Mouse (Mus musculus) kidney, adult 2 months (tissue): Measurements from ENCODE around the gene Nid1. TPM values are rescaled to one million over a fixed set of nuclear protein-coding genes. Genes with fewer than 3 reads are reported as not detected.
"Not testable (repeated sequence)": the region's sequence is repeated elsewhere in the genome, so short reads cannot be mapped to it uniquely, and the experiment has no call there.

Experiments
- DNase-seq: peaks from one replicate; pipeline ENCODE4 v3.0.0; 2021
- H3K27ac ChIP-seq: fragments of 200-500 bp; 2 replicates; pipeline ENCODE4 v1.5.1; 2012; ENCODE audit warnings: low read depth, low read length, control low read depth, inconsistent platforms; ENCODE audit not compliant: insufficient read depth
- H3K27me3 ChIP-seq: fragments of 200-500 bp; replicated peaks from 2 replicates; pipeline ENCODE4 v1.6.1; 2012; ENCODE audit warnings: mild to moderate bottlenecking, moderate library complexity, low read length, inconsistent platforms; ENCODE audit not compliant: control insufficient read depth, insufficient read depth
- H3K36me3 ChIP-seq: fragments of 200-500 bp; 2 replicates; pipeline ENCODE4 v1.6.1; 2012; ENCODE audit warnings: mild to moderate bottlenecking, moderate library complexity, low read length, inconsistent platforms; ENCODE audit not compliant: control insufficient read depth, insufficient read depth
- H3K4me1 ChIP-seq: fragments of 200-500 bp; 2 replicates; pipeline ENCODE4 v1.6.1; 2011; ENCODE audit warnings: low read length; ENCODE audit not compliant: control insufficient read depth, insufficient read depth
- H3K4me3 ChIP-seq: fragments of 200-500 bp; 2 replicates; pipeline ENCODE4 v1.5.1; 2011; ENCODE audit warnings: mild to moderate bottlenecking, low read depth, low read length, control low read depth; ENCODE audit not compliant: insufficient read depth
- CTCF ChIP-seq: fragments of 200-500 bp; conservative IDR thresholded peaks from 2 replicates; pipeline ENCODE4 v1.5.1; 2011; ENCODE audit warnings: low read depth, mild to moderate bottlenecking, control low read depth, low read length, moderate library complexity, mixed read lengths; ENCODE audit not compliant: insufficient read depth, insufficient read length
- POLR2A ChIP-seq: fragments of 200-500 bp; IDR thresholded peaks from one replicate; pipeline ENCODE4 v1.6.1; 2011; ENCODE audit warnings: low read depth, low read length, control low read depth
- WGBS: fragments of 180-500 bp; shearing (Covaris S2); methylation state at CpG from one replicate; pipeline ENCODE4 v1.1.7; 2018; 5-methylcytosine and 5-hydroxymethylcytosine counted together
- polyA plus RNA-seq: library from polyadenylated mRNA; depleted of rRNA; stranded (reverse); fragments of >200 nt; gene quantifications from 2 replicates; pipeline ENCODE4 v1.2.3, GENCODE M21; 2012

Gene Nid1
- polyA plus RNA-seq, 1 experiment = 64.6 TPM

DNA sequence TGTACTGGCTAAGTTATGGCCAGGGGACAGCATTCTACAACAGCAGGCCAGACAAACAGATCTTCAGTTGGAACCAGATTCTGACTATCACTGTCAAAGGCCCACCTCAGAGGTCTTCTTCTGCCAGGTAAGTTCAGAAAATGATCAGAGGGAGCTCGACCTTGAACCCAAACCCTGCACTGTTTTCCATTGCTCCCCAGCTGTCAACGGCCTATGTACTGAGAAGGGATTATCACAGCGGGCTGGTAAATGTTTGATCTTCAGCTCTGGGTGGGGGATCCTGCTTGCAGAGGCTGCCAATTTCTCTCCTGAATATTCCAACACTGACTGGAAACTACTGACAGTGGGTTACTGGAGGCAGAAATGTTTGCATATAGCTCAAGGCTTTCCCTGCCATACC lies 23.1 kb upstream of the Nid1 start:
- H3K36me3 ChIP-seq = no peaks in the 10 kb centered on the region
- H3K4me1 ChIP-seq = no peaks in the 10 kb centered on the region; the same call in 1 of the 2 replicates
- DNase-seq = peak; percentile 90
- H3K27me3 ChIP-seq = no peaks in the 10 kb centered on the region
- 47% methylated on average over 3 of the region's 3 CpGs for WGBS
- TF ChIP-seq CTCF (no peak), POLR2A (no peak)
- H3K27ac ChIP-seq = peak overlapping the region; percentile 59; the same call in 1 of the 2 replicates
- no peak overlapping the region for H3K4me3 ChIP-seq

GRCm38 (mm10) chr13:13415120-13416006 lies 22.0 kb upstream of the Nid1 start:
- H3K27me3 ChIP-seq, H3K4me3 ChIP-seq, H3K36me3 ChIP-seq, H3K27ac ChIP-seq, H3K4me1 ChIP-seq: not testable (repeated sequence)
- peak; percentile 35 for TF ChIP-seq CTCF
- peak; percentile 75 for DNase-seq
- WGBS = 30% methylated on average over 23 of the region's 23 CpGs

DNA sequence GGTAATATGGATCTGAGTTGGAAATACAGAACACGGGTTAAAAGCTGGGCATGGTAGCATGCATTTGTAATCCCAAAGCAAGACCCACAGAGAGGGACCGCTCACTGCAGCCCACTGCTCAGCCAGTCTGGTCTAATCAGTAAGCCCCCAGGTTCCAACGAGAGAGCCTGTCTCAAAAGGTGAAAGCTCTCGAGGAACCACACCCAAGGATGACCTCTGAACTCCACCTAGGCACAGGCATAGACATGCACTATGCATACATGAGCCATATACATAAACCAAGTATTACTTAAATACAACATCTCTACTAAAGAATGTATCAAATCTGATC lies 21.4 kb upstream of the Nid1 start:
- not testable (repeated sequence) for H3K4me1 ChIP-seq, H3K27ac ChIP-seq, H3K36me3 ChIP-seq, DNase-seq, H3K4me3 ChIP-seq, H3K27me3 ChIP-seq
- 70% methylated on average over 4 of the region's 4 CpGs for WGBS

DNA sequence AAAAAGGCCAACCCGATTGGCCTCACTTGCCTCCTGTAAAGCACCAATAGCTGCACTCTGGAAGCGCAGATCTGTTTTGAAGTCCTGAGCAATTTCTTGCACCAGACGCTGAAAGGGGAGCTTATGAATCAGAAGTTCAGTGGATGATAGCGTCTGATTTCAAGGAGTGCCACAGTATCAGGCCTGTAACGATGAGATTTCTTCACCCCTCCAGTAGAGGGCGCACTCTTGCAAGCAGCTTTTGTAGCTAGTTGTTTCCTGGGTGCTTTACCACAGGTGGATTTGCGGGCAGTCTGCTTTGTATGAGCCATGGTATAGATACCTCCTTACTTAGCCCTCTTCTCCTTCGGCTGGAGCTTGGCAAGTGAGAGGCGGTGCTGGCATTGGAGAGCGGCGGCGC lies 18.5 kb upstream of the Nid1 start:
- H3K4me1 ChIP-seq, H3K27me3 ChIP-seq, DNase-seq, H3K4me3 ChIP-seq, H3K27ac ChIP-seq, H3K36me3 ChIP-seq: not testable (repeated sequence)
- WGBS = 95% methylated on average over 7 of the region's 12 CpGs

- not testable (repeated sequence) for H3K4me1 ChIP-seq, H3K27me3 ChIP-seq, H3K36me3 ChIP-seq, H3K27ac ChIP-seq, DNase-seq, H3K4me3 ChIP-seq
- WGBS = 85% methylated on average over 3 of the region's 5 CpGs
Measured at GRCm38 (mm10) chr13:13423301-13423700, 14.1 kb upstream of the Nid1 start.

DNA sequence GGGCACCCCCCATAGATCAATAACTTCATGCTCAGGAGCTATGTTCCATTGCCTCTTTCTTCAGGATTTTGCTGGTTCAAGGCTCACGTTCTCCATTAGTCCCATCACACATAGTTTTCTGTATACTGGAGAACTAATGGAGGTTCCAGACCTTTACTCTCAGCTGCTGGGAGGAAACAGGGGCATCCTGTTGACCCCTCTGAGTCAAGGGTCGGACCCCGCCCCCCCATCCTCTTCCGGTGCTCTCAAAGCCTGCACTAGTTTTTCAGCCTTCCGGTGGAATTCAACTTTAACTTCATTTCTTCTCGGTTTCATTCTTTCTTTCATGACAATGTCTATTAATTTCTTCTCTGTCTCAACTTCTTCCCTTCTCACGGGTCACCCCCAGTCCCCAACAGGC lies 1.2 kb upstream of the Nid1 start:
- not testable (repeated sequence) for H3K36me3 ChIP-seq, H3K4me1 ChIP-seq, H3K27me3 ChIP-seq, H3K27ac ChIP-seq, H3K4me3 ChIP-seq
- 48% methylated on average over 5 of the region's 7 CpGs for WGBS
- peak; percentile 69 for DNase-seq

DNA sequence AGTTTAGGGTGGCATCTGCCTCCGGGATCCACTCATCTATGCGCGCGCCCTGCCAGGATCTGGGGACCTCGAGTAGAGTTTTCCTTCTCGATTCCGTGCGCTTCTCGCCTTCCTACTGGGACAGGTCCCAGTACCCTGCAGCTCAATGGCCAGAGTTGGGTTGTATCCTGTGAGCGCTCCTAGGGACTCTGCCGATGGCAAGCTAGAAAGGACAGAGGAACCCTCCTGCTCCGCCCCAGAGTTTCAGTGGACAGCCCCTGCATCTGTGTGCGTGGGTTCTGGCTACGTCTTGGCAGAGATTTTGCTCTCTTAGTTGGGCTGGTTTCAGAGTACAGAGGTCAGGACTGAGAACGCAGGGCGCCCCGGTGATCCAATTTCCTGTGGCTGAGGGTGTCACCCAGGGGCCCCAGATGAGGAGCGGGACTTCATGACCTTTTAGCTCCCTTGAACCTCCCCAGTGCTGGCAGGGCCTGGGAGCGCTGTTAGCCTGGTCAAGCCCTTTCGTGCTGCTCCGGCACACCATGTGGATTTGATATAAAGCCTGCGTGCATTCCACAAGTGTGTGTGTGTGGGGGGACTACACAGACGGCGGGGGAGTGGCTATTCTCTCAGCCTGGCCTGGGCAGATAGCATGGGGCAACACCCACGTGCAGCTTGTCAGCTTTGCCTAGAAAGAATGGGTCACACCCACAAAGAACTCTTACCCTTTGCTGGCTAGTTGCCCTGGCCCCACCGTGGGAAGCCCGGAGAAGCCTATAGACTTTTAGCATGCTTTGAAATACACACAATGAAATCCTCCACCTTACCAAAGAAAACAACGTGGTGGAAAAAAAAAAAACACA lies 982 bp downstream of the Nid1 start:
- not testable (repeated sequence) for H3K4me1 ChIP-seq, H3K27ac ChIP-seq, H3K36me3 ChIP-seq, H3K27me3 ChIP-seq
- peak overlapping the region; percentile 54 for H3K4me3 ChIP-seq
- WGBS = 3% methylated on average over 18 of the region's 28 CpGs
- DNase-seq = peak; percentile 41

DNA sequence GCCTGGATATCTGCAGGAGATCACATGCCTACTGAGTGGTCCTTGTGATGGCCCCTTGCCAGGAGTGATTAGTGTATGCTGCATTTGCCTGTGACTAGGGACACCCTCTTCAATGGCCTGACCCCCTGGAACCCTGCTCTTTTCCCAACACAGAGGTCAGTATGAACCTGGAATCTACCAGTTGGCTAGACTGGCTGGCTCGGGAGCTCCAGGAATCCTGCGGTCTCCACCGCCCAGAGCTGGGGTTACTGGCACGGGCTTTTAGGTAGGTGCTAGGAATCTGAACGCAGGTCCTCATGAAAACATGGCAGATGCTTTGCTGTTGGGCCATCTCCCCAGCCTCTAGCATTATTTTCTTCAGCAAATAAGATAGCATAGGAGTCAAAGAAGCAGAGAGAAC lies 8.2 kb downstream of the Nid1 start:
- H3K27me3 ChIP-seq, H3K36me3 ChIP-seq, H3K4me3 ChIP-seq, H3K4me1 ChIP-seq, DNase-seq, H3K27ac ChIP-seq: not testable (repeated sequence)
- 93% methylated on average over 5 of the region's 5 CpGs for WGBS

GRCm38 (mm10) chr13:13446711-13447443 lies 9.5 kb downstream of the Nid1 start:
- H3K4me3 ChIP-seq, H3K36me3 ChIP-seq, H3K27me3 ChIP-seq, DNase-seq, H3K27ac ChIP-seq, H3K4me1 ChIP-seq: not testable (repeated sequence)
- 47% methylated on average over 4 of the region's 4 CpGs for WGBS

DNA sequence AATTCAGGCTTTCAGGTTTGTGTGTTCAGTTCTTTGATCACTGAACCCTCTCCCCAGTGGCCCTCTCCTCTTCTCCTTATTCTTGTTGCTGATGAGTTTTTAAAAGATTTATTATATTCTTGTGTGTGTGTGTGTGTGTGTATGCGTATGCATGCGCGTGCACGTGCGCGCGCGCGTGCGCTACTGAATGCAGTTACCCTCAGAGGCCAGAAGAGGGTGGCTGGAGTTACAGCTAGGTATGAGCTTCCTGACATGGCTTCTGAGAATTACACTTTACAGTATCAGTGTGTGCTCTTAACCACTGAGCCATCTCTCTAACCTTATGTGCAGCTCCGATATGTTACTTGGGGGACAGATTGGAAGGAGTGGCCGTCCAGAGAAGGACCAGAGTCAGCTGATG lies 12.6 kb downstream of the Nid1 start:
- H3K36me3 ChIP-seq, DNase-seq, H3K4me3 ChIP-seq, H3K27ac ChIP-seq, H3K27me3 ChIP-seq, H3K4me1 ChIP-seq: not testable (repeated sequence)
- WGBS = 80% methylated on average over 12 of the region's 12 CpGs
